Mouse (Mus musculus) megakaryocyte-erythroid progenitor cell, adult 5-6 weeks (primary cell): ENCODE data around the gene Taok3. TPM values are rescaled to one million over a fixed set of nuclear protein-coding genes. Genes with fewer than 3 reads are reported as not detected.
A peak's percentile ranks its signal among the peaks of the same experiment; 100 is the strongest.

Experiments
- ATAC-seq: replicated peaks from 2 replicates; pipeline ENCODE4 v1.8.0; 2016; ENCODE audit warnings: mild to moderate bottlenecking, inconsistent platforms; ENCODE audit not compliant: severe bottlenecking, poor library complexity, low FRiP score, low TSS enrichment
- total RNA-seq, 2 experiments: library from RNA; stranded (forward) in 1 of 2; stranded (reverse) in 1 of 2; fragments of 200-1000, 215-1000 nt in 1 of 2; fragments of >200 nt in 1 of 2; fragmentation: Nextera tagmentation in 1 of 2; gene quantifications; 2 replicates each; pipeline ENCODE4 v1.2.3; 2014 to 2017

Taok3 gene
- total RNA-seq, 2 experiments from 2014 or later = 79.4 to 105 TPM

DNA sequence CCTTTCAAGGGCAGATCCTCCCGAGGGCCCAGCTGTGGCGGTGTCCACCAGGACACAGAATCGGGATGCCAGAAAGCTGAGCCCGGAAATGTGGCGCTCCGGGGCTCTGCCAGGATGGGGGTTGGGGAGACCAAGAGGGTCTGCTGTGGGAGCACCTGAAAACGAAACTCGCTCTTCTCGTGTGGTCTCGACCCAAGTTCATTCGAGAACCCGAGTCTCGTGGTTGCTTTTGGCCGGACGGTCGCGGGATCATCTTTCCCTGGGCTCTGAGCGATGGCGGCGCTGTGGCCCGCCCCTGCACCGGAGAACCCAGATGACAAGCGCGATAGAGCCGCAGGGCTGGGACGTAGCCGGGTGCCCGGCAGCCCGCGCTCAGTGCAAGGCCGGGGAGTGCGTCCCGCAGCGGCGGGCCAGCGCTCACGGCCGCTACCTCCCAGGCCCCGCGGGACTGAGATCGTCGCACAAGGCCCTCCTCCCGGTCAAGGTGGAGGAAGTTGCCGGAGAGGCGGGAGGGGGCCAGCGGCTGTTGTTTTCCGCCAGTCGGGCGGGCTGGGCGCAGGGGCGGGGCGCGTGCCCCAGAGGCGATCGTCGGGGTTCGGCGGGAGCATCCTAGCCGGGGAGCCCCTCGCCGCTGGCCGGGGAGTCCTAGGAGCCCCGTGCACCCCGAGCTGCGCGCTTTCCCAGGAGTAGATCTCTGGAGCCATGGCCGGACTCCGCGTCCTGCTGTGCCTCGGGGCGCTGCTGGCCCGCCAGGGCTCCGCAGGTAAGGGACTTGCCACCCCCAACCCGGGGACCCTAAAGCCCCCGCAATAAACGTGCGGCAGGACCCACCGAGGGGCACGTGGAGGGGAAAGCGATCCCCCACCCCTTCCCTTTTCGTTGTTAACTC is 199.1 kb downstream of the Taok3 start, which contains the start of gene Vsig10:
Gene Vsig10 (plus strand): TSS at position 343 of the 889 bp plus-strand sequence.
- ATAC-seq = peak; percentile 85

DNA sequence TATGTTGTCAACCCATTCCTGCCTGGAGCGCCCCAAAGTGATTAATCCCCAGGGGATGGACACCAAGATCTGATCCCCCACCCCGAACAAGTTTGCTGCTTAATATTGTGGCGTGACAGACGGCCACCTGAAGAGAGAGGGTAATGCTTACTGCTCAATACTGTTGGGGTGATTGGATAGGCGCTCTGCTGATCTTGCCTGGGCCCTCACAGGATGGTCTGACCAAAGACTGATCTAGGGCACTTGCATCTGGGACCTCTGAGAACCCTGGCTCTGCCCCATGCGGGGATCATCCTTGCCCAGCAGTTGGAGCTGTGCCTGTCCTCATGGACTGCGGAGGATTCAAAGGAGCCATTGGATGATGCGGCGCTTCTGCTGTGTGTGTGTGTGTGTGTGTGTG is 203.8 kb downstream of the Taok3 start:
- no peak for ATAC-seq

Other genes starting within 250 kb of the Taok3 start
- gene Suds3, start 4.0 kb upstream of the Taok3 start, total RNA-seq (2014; fragmentation: Nextera tagmentation) = 47.7 and 59.1 TPM in 2 replicates
- 106 and 110 TPM in 2 replicates for gene Suds3, start 4.0 kb upstream of the Taok3 start, total RNA-seq (2017)
- gene Pebp1, start 167.5 kb downstream of the Taok3 start, total RNA-seq (2014; fragmentation: Nextera tagmentation) = 394 and 495 TPM in 2 replicates
- gene Pebp1, start 167.5 kb downstream of the Taok3 start, total RNA-seq (2017) = 135 and 142 TPM in 2 replicates
- gene Vsig10, start 199.0 kb downstream of the Taok3 start, total RNA-seq (2014; fragmentation: Nextera tagmentation) = 1.6 and 2.5 TPM in 2 replicates
- gene Vsig10, start 199.0 kb downstream of the Taok3 start, total RNA-seq (2017) = 1.4 and 2.2 TPM in 2 replicates
- gene Wsb2, start 237.2 kb downstream of the Taok3 start, total RNA-seq (2014; fragmentation: Nextera tagmentation) = 18.1 and 23.1 TPM in 2 replicates
- 18.9 and 87.8 TPM in 2 replicates for gene Wsb2, start 237.2 kb downstream of the Taok3 start, total RNA-seq (2017)